Mouse (Mus musculus) monocyte, adult 5-6 weeks (primary cell): ENCODE data around the gene Hmgn3. TPM values are rescaled to one million over a fixed set of nuclear protein-coding genes. Genes with fewer than 3 reads are reported as not detected.
A peak's percentile ranks its signal among the peaks of the same experiment; 100 is the strongest.
"Not testable (repeated sequence)": the region's sequence is repeated elsewhere in the genome, so short reads cannot be mapped to it uniquely, and the experiment has no call there.

Source experiments
- ATAC-seq: fragments of 153-309, 156-312 bp; replicated peaks from 2 replicates; pipeline ENCODE4 v1.8.0; 2017; ENCODE audit warnings: mild to moderate bottlenecking; ENCODE audit not compliant: low TSS enrichment, insufficient number of reproducible peaks, severe bottlenecking, poor library complexity, low FRiP score
- total RNA-seq: library from RNA; stranded (forward); fragments of 200-1000, 200-491, 200-594 nt; gene quantifications from 3 replicates; pipeline ENCODE4 v1.2.3, GENCODE M21; 2017

Gene Hmgn3
- 6.3 to 15.7 TPM (median 15.4 TPM) in 3 replicates for total RNA-seq

- ATAC-seq: peak; percentile 27; the same call in 1 of the 2 replicates
These were observed at the start of gene Hmgn3 for GRCm38 (mm10) chr9:83146446-83147188. Hmgn3 (minus strand) TSS chr9:83146685.

GRCm38 (mm10) chr9:83195765-83196164 lies 49.3 kb upstream of the Hmgn3 start:
- ATAC-seq: no peak

DNA sequence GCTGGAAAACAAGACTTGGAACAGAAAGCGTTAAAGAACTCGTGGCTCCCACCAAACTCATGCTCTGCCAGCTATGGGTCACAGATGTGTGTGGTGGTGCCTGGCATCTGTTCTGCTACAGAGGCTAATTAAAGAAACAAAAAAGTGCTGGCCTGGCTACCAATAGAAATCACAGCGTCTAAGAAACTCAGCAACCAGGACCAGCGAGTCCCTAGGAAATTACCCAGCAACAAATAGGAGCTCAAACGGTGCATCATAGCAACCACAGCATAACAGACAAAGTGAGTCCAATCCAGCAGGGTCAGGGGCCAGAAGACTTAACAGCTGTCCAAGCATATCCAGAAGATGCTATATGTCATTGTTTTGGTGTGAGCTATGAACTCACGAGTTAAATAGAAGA lies 48.5 kb upstream of the Hmgn3 start:
- ATAC-seq: no peak

GRCm38 (mm10) chr9:83187752-83188151 lies 41.3 kb upstream of the Hmgn3 start:
- ATAC-seq: no peak

DNA sequence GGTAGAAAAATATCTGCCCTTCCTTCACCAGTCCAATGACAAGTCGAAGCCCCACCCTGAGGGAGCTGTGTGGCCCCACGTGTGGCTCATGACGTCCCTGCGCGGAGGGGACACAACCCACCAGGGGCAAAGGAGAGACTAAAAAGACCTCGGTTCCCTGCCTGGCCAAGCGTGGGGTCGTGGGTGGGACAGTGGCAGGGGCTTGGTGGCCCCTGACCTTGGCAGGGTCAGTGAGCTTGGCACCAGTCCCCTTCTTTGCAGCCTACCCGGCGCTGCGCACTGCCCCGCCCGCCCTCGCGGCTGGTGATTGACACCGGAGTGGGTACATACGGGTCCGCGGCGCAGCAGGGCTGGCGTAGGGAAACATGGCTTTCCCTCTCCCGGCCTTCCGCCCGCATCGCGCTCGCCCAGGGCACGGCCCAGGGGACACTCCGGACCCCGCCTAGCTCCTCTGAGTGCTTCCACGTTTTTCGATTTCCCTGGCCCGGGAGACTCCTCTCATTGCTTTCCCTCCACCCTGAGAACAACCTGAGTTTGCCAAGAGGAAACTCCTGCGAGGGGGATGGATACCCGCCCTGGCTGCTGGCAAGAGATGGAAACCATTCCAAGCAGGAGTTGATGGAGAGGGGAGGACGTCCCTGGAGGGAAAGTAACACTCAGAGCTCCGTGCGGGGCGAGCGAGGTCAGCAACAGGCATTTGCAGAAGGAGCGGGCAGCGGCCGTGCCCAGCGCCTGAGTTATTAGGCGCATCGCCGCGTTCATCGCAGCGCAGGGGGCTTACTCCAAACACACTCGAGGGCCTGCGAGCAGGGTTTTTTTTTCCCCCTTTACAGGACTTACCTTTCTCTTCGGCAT lies 667 bp downstream of the Hmgn3 start:
- no peak for ATAC-seq

- no peak for ATAC-seq
These were observed 16.7 kb downstream of the Hmgn3 start for GRCm38 (mm10) chr9:83129831-83130230.

- no peak for ATAC-seq
These were observed 18.6 kb downstream of the Hmgn3 start for GRCm38 (mm10) chr9:83127840-83128239.

DNA sequence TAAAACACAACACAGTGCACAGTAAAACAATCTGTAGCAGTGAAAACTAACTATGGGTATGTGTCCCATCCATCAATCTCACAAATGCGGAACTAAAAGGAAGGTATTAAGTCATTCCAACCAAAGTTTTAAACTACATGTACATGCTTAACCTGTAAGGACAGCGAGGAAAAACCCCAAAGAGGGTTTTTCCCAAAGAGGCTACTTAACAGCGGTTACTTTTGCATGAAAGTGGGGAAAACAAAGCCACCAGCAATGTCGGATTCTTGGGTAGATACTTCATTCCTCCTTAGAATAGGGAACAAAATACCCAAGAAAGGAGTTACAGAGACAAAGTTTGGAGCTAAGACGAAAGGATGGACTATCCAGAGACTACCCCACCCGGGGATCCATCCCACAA lies 20.0 kb downstream of the Hmgn3 start:
- not testable (repeated sequence) for ATAC-seq

GRCm38 (mm10) chr9:83119211-83119610 lies 27.3 kb downstream of the Hmgn3 start:
- no peak for ATAC-seq

DNA sequence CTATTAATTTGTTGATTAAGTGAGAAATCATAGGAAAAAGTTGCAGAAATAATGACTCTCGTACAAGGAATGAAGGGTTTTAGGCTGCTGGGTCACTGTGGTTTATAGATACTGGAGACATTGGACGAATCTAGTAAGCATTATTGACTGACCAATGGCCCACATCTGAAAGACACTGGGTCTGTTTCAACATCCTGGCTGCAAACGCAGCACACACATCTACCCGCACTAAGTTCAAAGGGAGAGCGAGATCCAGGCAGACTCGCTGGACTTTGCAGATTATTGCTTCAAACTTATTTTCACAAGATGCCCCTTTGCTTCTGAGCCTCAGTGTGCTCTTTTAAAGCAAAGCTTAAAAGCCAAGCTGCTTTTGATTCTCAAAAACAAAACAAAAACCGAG lies 29.0 kb downstream of the Hmgn3 start:
- no peak for ATAC-seq

- no peak for ATAC-seq
These were observed 29.6 kb downstream of the Hmgn3 start for GRCm38 (mm10) chr9:83116774-83117474.

GRCm38 (mm10) chr9:83115676-83116075 lies 30.8 kb downstream of the Hmgn3 start:
- no peak for ATAC-seq

GRCm38 (mm10) chr9:83113800-83114217 lies 32.7 kb downstream of the Hmgn3 start:
- peak; percentile 33; the same call in 1 of the 2 replicates for ATAC-seq

DNA sequence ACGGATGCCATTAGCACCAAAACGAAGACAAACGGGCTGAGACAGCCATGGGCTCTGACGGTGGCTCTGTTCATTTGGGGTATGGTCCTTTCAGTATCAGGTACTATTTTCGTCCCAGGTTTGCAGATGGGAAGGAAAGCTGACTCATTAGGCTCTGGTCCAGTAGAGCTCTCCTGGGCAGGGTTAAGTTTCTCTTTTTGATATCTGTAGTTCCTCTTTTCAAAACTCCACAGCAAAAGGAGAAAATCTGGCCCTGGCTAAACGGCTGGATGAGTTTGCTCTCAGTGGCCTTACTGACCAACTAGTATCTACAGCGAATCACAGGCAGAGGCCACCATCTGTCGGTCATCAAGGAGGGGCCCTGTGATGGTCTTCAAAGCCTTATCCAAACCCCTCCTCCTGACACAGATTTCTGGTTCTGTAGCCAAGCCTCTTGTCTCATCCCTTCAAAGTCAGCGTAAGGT lies 34.1 kb downstream of the Hmgn3 start:
- no peak for ATAC-seq

DNA sequence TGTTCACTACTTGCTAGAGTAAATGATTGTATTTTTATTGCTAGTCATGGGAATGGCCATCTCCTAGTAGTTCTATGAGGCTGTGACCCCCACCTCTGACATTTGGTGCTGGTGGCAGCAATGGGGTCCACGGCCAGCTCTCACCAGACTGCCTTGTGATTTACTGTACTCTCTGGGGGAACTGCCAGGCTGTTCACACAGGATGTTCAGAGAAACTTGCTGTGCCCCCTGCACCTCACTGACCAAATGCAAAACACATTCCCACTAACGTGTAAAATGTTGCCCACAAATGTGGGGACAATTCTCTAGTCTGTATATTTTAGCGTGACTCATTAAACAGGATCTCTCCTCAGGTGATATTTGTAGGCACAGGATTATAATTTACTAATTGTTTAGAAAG lies 34.7 kb downstream of the Hmgn3 start:
- ATAC-seq: no peak

GRCm38 (mm10) chr9:83111117-83111686 lies 35.3 kb downstream of the Hmgn3 start:
- no peak for ATAC-seq

DNA sequence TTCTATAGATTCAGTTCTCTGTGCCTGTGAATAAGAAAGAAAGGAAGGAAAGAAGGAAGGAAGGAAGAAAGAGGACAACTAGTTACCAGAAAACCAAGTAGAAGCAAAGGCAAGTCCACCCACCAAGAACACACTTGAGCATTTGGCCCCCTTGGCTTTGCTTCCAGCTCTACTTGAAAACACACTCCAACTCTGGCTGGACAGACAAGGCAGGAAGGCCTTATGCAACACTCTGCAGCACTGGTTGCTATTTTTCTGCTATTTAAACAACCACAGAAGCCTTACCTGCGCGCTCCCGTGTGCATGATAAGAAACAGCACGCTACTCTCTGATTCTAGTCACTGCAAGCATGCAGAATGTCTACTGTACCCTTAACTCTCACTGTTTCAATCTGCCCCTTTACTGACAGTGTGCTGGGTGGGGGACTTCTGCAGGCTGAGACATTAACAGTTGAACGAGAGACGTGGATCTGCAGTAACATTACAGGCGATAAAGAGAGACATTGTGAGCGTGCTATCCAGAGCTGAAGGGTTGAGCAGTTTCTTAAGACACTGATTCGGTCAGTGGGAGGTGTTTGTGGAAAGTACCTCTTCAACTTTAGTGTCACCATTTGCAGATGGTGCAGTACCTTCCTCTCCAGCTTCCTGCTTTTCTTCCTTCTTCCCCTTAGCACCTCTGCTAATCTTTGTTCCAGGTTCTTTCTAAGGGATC lies 35.9 kb downstream of the Hmgn3 start:
- no peak for ATAC-seq

GRCm38 (mm10) chr9:83109705-83110104 lies 36.8 kb downstream of the Hmgn3 start:
- no peak for ATAC-seq
